Mouse (Mus musculus) heart, embryonic 11.5 days (tissue): ENCODE data around the gene Hnf4a. TPM values are rescaled to one million over a fixed set of nuclear protein-coding genes. Genes with fewer than 3 reads are reported as not detected.
A peak's percentile ranks its signal among the peaks of the same experiment; 100 is the strongest.

Source experiments
- ATAC-seq: fragments of 200-750 bp; cut with Nextera tagmentation; replicated peaks from 2 replicates; pipeline ENCODE4 v1.8.0; 2017; ENCODE audit warnings: moderate library complexity; ENCODE audit not compliant: insufficient number of reproducible peaks, low FRiP score, low TSS enrichment
- H3K27ac ChIP-seq: fragments of 300-500 bp; sonication (generic); 2 replicates; pipeline ENCODE4 v1.5.1; 2014; ENCODE audit warnings: mild to moderate bottlenecking, low read depth, low read length
- H3K27me3 ChIP-seq: fragments of 300-500 bp; sonication (generic); 2 replicates; pipeline ENCODE4 v1.6.1; 2014; ENCODE audit warnings: mild to moderate bottlenecking, low read length, mixed read lengths; ENCODE audit not compliant: control insufficient read depth, insufficient read depth
- H3K36me3 ChIP-seq: fragments of 300-500 bp; sonication (generic); 2 replicates; pipeline ENCODE4 v1.6.1; 2014; ENCODE audit warnings: mild to moderate bottlenecking, low read length, moderate library complexity, mixed read lengths; ENCODE audit not compliant: control insufficient read depth, insufficient read depth
- H3K4me1 ChIP-seq: fragments of 300-500 bp; sonication (generic); 2 replicates; pipeline ENCODE4 v1.6.1; 2014; ENCODE audit warnings: low read length; ENCODE audit not compliant: control insufficient read depth, insufficient read depth
- H3K4me2 ChIP-seq: fragments of 300-500 bp; sonication (generic); 2 replicates; pipeline ENCODE4 v1.6.1; 2014; ENCODE audit warnings: mild to moderate bottlenecking, moderate library complexity
- H3K4me3 ChIP-seq: fragments of 300-500 bp; sonication (generic); 2 replicates; pipeline ENCODE4 v1.5.1; 2014; ENCODE audit warnings: low read depth, low read length
- H3K9ac ChIP-seq: fragments of 300-500 bp; sonication (generic); 2 replicates; pipeline ENCODE4 v1.6.1; 2014; ENCODE audit warnings: mild to moderate bottlenecking, low read depth, low read length, moderate library complexity
- H3K9me3 ChIP-seq: fragments of 300-500 bp; sonication (generic); replicated peaks from 2 replicates; pipeline ENCODE4 v1.6.1; 2016; ENCODE audit warnings: low read length; ENCODE audit not compliant: control insufficient read depth
- WGBS: fragments of 180-500 bp; shearing (Covaris S2); extraction: QIAGEN DNeasy Blood & Tissue Kit; methylation state at CpG from one replicate; pipeline ENCODE4 v1.1.7; 2014; ENCODE audit not compliant: insufficient replicate concordance; 5-methylcytosine and 5-hydroxymethylcytosine counted together
- polyA plus RNA-seq: library from polyadenylated mRNA; unstranded; fragments of >200 nt; fragmentation: Nextera tagmentation; extraction: Ambion mirVana; gene quantifications from 2 replicates; pipeline ENCODE4 v1.2.1, GENCODE M21; 2014

The Hnf4a gene
- polyA plus RNA-seq, 1 experiment from 2014 or later = 0.56 TPM

GRCm38 (mm10) chr2:163596873-163597155 lies 90.2 kb downstream of the Hnf4a start:
- Histone ChIP-seq H3K4me1 (peaks cover 10% of the 10 kb centered on the region; the same call in 1 of the 2 replicates), H3K4me2 (no peak overlapping the region), H3K36me3 (no peaks in the 10 kb centered on the region), H3K9ac (no peak overlapping the region), H3K27ac (0 out of 2 replicates have a peak overlapping the region, but pooled peaks have one; percentile 35), H3K9me3 (no peaks in the 10 kb centered on the region), H3K27me3 (no peaks in the 10 kb centered on the region), H3K4me3 (no peak overlapping the region)
- ATAC-seq = no peak
- 66% methylated on average over 3 of the region's 3 CpGs for WGBS

- no peaks in the 10 kb centered on the region for H3K27me3 ChIP-seq
- no peak for ATAC-seq
- no peak overlapping the region for H3K27ac ChIP-seq
- H3K36me3 ChIP-seq = no peaks in the 10 kb centered on the region
- H3K4me2 ChIP-seq = no peak overlapping the region
- no peak overlapping the region for H3K9ac ChIP-seq
- no peak overlapping the region for H3K4me3 ChIP-seq
- whole genome bisulfite sequencing = 50% methylated on average over 4 of the region's 4 CpGs
- no peaks in the 10 kb centered on the region for H3K9me3 ChIP-seq
- peaks cover 10% of the 10 kb centered on the region; the same call in 1 of the 2 replicates for H3K4me1 ChIP-seq
Measured at GRCm38 (mm10) chr2:163597661-163598060, 91.1 kb downstream of the Hnf4a start.

GRCm38 (mm10) chr2:163599226-163599625 lies 92.6 kb downstream of the Hnf4a start:
- Histone ChIP-seq H3K9ac (no peak overlapping the region), H3K27ac (no peak overlapping the region), H3K4me3 (no peak overlapping the region), H3K4me1 (peaks cover 15% of the 10 kb centered on the region; the same call in 1 of the 2 replicates), H3K9me3 (no peaks in the 10 kb centered on the region), H3K4me2 (no peak overlapping the region), H3K36me3 (no peaks in the 10 kb centered on the region), H3K27me3 (no peaks in the 10 kb centered on the region)
- 3% methylated on average over 1 of the region's 1 CpGs for WGBS
- ATAC-seq = no peak

- Histone ChIP-seq H3K27me3 (no peaks in the 10 kb centered on the region), H3K27ac (no peak overlapping the region), H3K4me2 (no peak overlapping the region), H3K4me1 (peaks cover 13% of the 10 kb centered on the region; the same call in 1 of the 2 replicates), H3K36me3 (no peaks in the 10 kb centered on the region), H3K4me3 (no peak overlapping the region), H3K9ac (no peak overlapping the region), H3K9me3 (no peaks in the 10 kb centered on the region)
- no peak for ATAC-seq
- WGBS = 83% methylated on average over 7 of the region's 7 CpGs
Measured at GRCm38 (mm10) chr2:163601066-163601465, 94.5 kb downstream of the Hnf4a start.

GRCm38 (mm10) chr2:163601712-163602100 lies 95.1 kb downstream of the Hnf4a start:
- Histone ChIP-seq H3K4me2 (peak overlapping the region; percentile 99), H3K4me1 (peaks cover 9% of the 10 kb centered on the region; the same call in 1 of the 2 replicates), H3K4me3 (peak overlapping the region; percentile 85), H3K27me3 (no peaks in the 10 kb centered on the region), H3K36me3 (no peaks in the 10 kb centered on the region), H3K9me3 (no peaks in the 10 kb centered on the region), H3K27ac (no peak overlapping the region), H3K9ac (peak overlapping the region; percentile 58)
- no peak for ATAC-seq
- WGBS = 78% methylated on average over 7 of the region's 7 CpGs

- ATAC-seq = peak; percentile 87
- 1% methylated on average over 57 of the region's 57 CpGs for WGBS
- peak within 1 kb of the TSS; percentile 97 for H3K9ac ChIP-seq
Measured at GRCm38 (mm10) chr2:163602101-163602971, 95.7 kb downstream of the Hnf4a start, which contains the start of gene Ttpal. Ttpal (plus strand) TSS chr2:163602314.

DNA sequence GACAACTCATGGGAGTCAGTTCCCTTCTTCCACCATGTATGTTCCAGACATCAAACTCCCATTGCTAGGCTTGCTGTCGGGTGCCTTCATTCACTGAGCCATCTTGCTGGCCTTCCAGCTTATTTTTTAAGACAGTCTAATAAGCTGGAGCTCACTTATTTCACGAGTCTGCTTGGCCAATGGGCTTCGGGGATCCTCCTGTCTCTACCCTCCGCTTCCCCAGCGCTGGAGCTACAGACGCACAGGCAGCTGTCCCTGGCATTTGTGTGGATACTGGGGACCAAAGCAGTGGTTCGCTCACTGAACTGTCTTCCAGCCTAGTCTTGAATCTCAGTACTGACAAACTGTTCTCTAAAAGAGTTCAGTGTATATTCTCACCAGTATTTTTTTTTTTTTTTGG lies 99.6 kb downstream of the Hnf4a start:
- Histone ChIP-seq H3K27ac (no peak overlapping the region), H3K9ac (no peak overlapping the region), H3K9me3 (no peaks in the 10 kb centered on the region), H3K4me3 (no peak overlapping the region), H3K4me1 (peaks cover 17% of the 10 kb centered on the region), H3K27me3 (no peaks in the 10 kb centered on the region), H3K4me2 (no peak overlapping the region), H3K36me3 (peaks cover 3% of the 10 kb centered on the region)
- no peak for ATAC-seq
- WGBS = 86% methylated on average over 7 of the region's 7 CpGs

More at GRCm38 (mm10) chr2:163602101-163602971, 95.7 kb downstream of the Hnf4a start, which contains the start of gene Ttpal:
- Histone ChIP-seq H3K27me3 (no peaks in the 10 kb centered on the region), H3K4me1 (peaks cover 9% of the 10 kb centered on the region; the same call in 1 of the 2 replicates), H3K27ac (peak within 1 kb of the TSS; percentile 78), H3K4me3 (peak within 1 kb of the TSS; percentile 85), H3K4me2 (peak within 1 kb of the TSS; percentile 99), H3K9me3 (no peaks in the 10 kb centered on the region), H3K36me3 (no peaks in the 10 kb centered on the region)

DNA sequence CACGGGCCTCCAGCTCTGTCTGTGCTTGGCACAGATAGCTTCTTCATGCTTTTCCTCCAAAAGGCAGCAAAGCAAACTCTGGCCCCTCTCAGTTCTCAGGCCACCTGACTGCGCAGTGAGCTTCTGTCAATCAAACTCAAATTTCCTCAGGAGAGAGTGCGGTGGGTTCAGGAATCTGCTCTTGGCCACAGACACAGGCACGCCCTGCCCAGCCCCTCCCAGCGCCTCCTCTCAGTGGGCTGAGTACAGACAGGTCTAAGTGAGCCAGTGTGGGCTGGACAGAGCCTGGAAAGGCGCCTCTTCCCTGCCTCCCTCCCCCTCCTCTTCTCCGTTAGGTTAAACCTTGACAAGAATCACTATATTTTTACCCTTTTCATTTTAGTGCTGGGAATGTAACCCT lies 101.4 kb downstream of the Hnf4a start:
- ATAC-seq = no peak
- H3K4me1 ChIP-seq = peaks cover 11% of the 10 kb centered on the region
- H3K36me3 ChIP-seq = peaks cover 9% of the 10 kb centered on the region
- H3K27ac ChIP-seq = no peak overlapping the region
- no peaks in the 10 kb centered on the region for H3K27me3 ChIP-seq
- 74% methylated on average over 7 of the region's 7 CpGs for WGBS
- H3K4me2 ChIP-seq = no peak overlapping the region; the same call in 1 of the 2 replicates
- H3K9ac ChIP-seq = no peak overlapping the region
- H3K9me3 ChIP-seq = no peaks in the 10 kb centered on the region
- H3K4me3 ChIP-seq = no peak overlapping the region
